Mouse (Mus musculus) embryonic facial prominence, embryonic 13.5 days (tissue): ENCODE measurements around the gene Hbb-y. TPM values are rescaled to one million over a fixed set of nuclear protein-coding genes. Genes with fewer than 3 reads are reported as not detected.

Source experiments
- ATAC-seq: fragments of 200-750 bp; cut with Nextera tagmentation; 2 replicates; pipeline ENCODE4 v1.8.0; 2017; ENCODE audit warnings: low read depth; ENCODE audit not compliant: insufficient number of reproducible peaks, insufficient read depth, low FRiP score, low TSS enrichment
- H3K27ac ChIP-seq: fragments of 300-500 bp; sonication (generic); 2 replicates; pipeline ENCODE4 v1.5.1; 2015; ENCODE audit warnings: moderate library complexity, mild to moderate bottlenecking, inconsistent platforms
- H3K27me3 ChIP-seq: fragments of 300-500 bp; sonication (generic); 2 replicates; pipeline ENCODE4 v1.6.1; 2015; ENCODE audit warnings: mild to moderate bottlenecking, inconsistent platforms
- H3K36me3 ChIP-seq: fragments of 300-500 bp; sonication (generic); 2 replicates; pipeline ENCODE4 v1.6.1; 2015; ENCODE audit warnings: mild to moderate bottlenecking, inconsistent platforms
- H3K4me1 ChIP-seq: fragments of 300-500 bp; sonication (generic); 2 replicates; pipeline ENCODE4 v1.6.1; 2015; ENCODE audit warnings: inconsistent platforms
- H3K4me2 ChIP-seq: fragments of 300-500 bp; sonication (generic); 2 replicates; pipeline ENCODE4 v1.6.1; 2015; ENCODE audit warnings: moderate library complexity, mild to moderate bottlenecking, inconsistent platforms
- H3K4me3 ChIP-seq: fragments of 300-500 bp; sonication (generic); 2 replicates; pipeline ENCODE4 v1.5.1; 2015; ENCODE audit warnings: mild to moderate bottlenecking, inconsistent platforms
- H3K9ac ChIP-seq: fragments of 300-500 bp; sonication (generic); 2 replicates; pipeline ENCODE4 v1.6.1; 2015; ENCODE audit warnings: mild to moderate bottlenecking, inconsistent platforms
- H3K9me3 ChIP-seq: fragments of 300-500 bp; sonication (generic); 2 replicates; pipeline ENCODE4 v1.6.1; 2016; ENCODE audit warnings: inconsistent platforms
- WGBS: fragments of 180-500 bp; shearing (Covaris S2); methylation state at CpG from one replicate; pipeline ENCODE4 v1.1.7; 2015; ENCODE audit warnings: mixed read lengths; 5-methylcytosine and 5-hydroxymethylcytosine counted together
- polyA plus RNA-seq: library from polyadenylated mRNA; unstranded; fragments of >200 nt; fragmentation: Nextera tagmentation; extraction: Ambion mirVana; gene quantifications from 2 replicates; pipeline ENCODE4 v1.2.1, GENCODE M21; 2015

Hbb-y gene
- 5,482 and 5,510 TPM in 2 replicates for polyA plus RNA-seq

DNA sequence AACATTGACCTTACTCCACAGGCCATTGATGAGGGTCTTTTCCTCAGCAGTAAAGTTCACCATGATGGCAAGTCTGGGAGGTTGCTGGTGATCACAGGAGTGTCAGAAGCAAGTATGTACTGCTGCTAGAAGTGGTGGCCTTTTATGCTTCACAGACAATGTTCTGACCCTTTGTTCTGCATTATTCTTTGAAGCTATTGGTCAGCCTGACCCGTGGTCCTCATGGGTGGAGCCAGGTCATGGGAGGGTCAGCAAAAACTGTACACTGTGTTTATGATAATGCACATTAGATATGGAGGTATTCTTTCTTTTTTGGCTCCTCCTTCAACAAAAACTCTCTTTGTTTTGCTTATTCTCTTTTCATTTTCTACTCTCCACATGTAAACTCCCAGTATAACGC lies at the start of gene Hbb-y:
TSS of gene Hbb-y (minus strand) at position 127 of the 400 bp plus-strand sequence.
- no peak within 1 kb of the TSS for H3K27ac ChIP-seq
- no peaks in the 10 kb centered on the region for H3K4me1 ChIP-seq
- no peaks in the 10 kb centered on the region for H3K27me3 ChIP-seq
- no peak within 1 kb of the TSS for H3K9ac ChIP-seq
- H3K4me3 ChIP-seq, result no peak within 1 kb of the TSS
- 71% methylated on average over 2 of the region's 2 CpGs for WGBS
- no peak within 1 kb of the TSS for H3K4me2 ChIP-seq
- H3K9me3 ChIP-seq, result no peaks in the 10 kb centered on the region
- ATAC-seq, result no peak
- no peaks in the 10 kb centered on the region for H3K36me3 ChIP-seq

DNA sequence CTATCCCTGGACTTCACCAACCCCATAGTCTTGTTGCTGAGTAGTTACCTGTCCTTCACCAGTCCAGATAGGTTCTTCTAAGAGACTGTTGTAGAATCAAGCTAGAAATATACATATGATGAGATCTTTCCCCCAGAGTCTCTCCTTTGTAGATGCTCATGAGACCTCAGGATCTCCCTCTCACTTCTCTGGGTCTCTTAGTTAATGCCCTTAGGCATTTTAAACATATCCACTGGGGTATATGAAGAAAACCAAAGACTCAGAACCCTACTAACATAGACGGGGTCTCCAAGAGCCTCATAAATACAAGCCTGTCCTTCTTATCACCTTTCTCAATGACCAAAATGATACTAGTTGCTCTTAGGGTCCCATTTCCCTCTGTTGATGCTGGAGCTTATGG lies 41.4 kb upstream of the Hbb-y start, which contains the start of gene Olfr64:
TSS of gene Olfr64 (minus strand) at position 101 of the 400 bp plus-strand sequence.
- Histone ChIP-seq H3K27me3 (no peaks in the 10 kb centered on the region), H3K27ac (no peak within 1 kb of the TSS), H3K9ac (no peak within 1 kb of the TSS), H3K9me3 (no peaks in the 10 kb centered on the region), H3K4me1 (no peaks in the 10 kb centered on the region), H3K4me3 (no peak within 1 kb of the TSS), H3K36me3 (no peaks in the 10 kb centered on the region), H3K4me2 (no peak within 1 kb of the TSS)
- ATAC-seq, result no peak
- WGBS, result 84% methylated on average over 1 of the region's 1 CpGs

DNA sequence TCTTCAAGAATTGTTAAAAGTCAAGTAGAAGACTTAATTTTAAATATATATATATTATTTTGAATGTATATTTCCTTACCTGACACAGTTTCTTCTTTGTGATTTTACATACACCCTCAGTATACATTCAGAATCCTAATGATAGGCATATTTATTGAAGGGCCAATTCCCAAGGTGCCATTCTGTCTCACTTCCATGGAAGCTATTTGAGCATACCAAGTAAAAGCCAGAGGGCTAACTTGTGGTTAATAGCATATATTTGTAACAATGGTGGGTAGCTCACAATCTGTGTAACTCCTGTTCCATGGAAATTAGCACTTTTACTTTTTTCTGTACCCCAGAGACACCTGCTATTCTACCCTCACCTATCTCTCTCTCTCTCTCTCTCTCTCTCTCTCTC lies 33.1 kb upstream of the Hbb-y start, which contains the start of gene Olfr66:
TSS of gene Olfr66 (minus strand) at position 101 of the 400 bp plus-strand sequence.
- Histone ChIP-seq H3K4me1 (no peaks in the 10 kb centered on the region), H3K9ac (no peak within 1 kb of the TSS), H3K36me3 (no peaks in the 10 kb centered on the region), H3K4me2 (no peak within 1 kb of the TSS), H3K9me3 (no peaks in the 10 kb centered on the region), H3K27me3 (no peaks in the 10 kb centered on the region), H3K27ac (no peak within 1 kb of the TSS), H3K4me3 (no peak within 1 kb of the TSS)
- no peak for ATAC-seq

DNA sequence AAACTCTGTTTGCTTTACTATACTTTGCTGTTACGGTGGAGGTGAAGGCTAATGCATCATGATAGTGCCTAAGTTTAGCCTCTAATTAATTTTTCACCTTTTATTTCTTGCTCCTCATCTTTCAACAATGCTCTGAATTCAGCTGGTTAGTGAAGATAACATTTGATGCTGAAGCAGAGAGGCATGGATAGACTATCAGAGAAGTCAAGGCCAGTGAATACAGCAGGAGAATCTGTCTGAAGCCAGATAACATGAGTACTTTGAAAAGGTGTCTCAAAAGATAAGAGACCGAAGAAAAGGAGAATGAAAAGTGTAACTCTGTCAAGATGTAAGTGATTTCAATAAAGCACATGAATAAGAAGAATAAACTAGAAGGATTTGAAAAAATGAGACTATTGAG lies 24.1 kb upstream of the Hbb-y start:
- no peaks in the 10 kb centered on the region for H3K4me1 ChIP-seq
- H3K4me3 ChIP-seq, result no peak overlapping the region
- no peaks in the 10 kb centered on the region for H3K27me3 ChIP-seq
- H3K9ac ChIP-seq, result no peak overlapping the region
- H3K27ac ChIP-seq, result no peak overlapping the region
- no peak overlapping the region for H3K4me2 ChIP-seq
- no peak for ATAC-seq
- 85% methylated on average over 2 of the region's 2 CpGs for WGBS
- no peaks in the 10 kb centered on the region for H3K36me3 ChIP-seq
- no peaks in the 10 kb centered on the region for H3K9me3 ChIP-seq

DNA sequence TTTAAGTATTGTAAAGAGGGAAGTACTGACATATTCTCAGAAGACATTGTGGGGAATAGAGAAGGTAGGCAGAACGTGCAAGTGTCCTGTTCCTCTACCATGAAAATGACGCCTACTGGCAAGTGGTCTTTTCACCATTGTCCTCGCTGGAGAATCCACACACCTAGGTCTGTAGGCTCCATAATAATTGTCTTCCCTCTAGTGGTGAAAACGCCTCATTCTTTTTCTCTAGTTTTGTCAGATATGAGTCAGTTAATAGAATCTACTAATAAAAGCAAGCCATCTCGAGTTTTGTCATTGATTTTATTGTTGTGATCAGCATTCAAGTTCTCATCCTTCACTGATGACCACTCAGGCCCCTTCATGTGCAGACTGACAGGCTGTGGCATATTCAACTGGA lies 21.4 kb upstream of the Hbb-y start:
- WGBS, result 45% methylated on average over 5 of the region's 5 CpGs
- no peak overlapping the region for H3K4me3 ChIP-seq
- H3K4me1 ChIP-seq, result no peaks in the 10 kb centered on the region
- no peak overlapping the region for H3K4me2 ChIP-seq
- no peak overlapping the region for H3K27ac ChIP-seq
- H3K27me3 ChIP-seq, result no peaks in the 10 kb centered on the region
- ATAC-seq, result no peak
- no peaks in the 10 kb centered on the region for H3K36me3 ChIP-seq
- H3K9me3 ChIP-seq, result no peaks in the 10 kb centered on the region
- H3K9ac ChIP-seq, result no peak overlapping the region

DNA sequence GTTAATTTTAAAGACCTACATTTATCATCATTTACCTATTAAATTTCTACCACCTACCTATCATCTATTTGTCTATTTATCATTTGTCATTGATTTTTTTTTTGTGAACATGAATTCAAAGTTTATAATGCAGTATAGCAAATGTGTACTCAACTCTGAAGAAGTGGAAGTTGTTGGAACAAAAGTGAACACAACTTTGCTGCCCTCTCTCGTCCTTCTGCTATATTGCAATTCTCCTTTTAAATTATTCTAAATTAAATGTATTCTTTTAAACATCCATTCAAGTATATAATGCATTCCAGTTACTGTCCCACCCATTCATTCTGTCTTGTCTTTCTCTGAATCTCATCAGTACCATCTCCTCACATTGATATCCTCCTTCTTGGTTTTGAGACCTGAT lies 20.0 kb upstream of the Hbb-y start:
- Histone ChIP-seq H3K27me3 (no peaks in the 10 kb centered on the region), H3K9ac (no peak overlapping the region), H3K4me1 (no peaks in the 10 kb centered on the region), H3K36me3 (no peaks in the 10 kb centered on the region), H3K9me3 (no peaks in the 10 kb centered on the region), H3K4me3 (no peak overlapping the region), H3K27ac (no peak overlapping the region), H3K4me2 (no peak overlapping the region)
- WGBS, result 10% methylated on average over 1 of the region's 1 CpGs
- no peak for ATAC-seq

DNA sequence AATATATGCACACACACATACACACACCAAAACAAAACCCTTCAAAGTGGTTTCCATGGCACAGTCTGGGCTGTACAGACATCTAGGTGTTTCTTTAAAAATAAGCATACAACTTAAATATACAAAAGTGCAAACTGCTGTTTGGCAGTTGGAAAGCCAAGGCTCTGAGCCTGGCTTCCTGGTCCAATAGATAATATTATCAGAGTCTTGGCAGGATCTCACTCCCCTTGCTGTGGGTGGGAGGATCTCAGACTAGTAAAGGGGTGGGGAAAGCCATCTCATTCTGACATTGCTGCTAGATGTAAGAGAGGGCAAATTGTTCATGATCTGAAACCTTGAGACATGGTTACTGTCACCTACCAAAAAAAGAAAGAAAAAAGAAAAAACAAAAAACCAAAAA lies 17.7 kb upstream of the Hbb-y start:
- H3K27me3 ChIP-seq, result no peaks in the 10 kb centered on the region
- H3K9me3 ChIP-seq, result no peaks in the 10 kb centered on the region
- no peaks in the 10 kb centered on the region for H3K4me1 ChIP-seq
- H3K4me2 ChIP-seq, result no peak overlapping the region
- H3K9ac ChIP-seq, result no peak overlapping the region
- no peaks in the 10 kb centered on the region for H3K36me3 ChIP-seq
- H3K27ac ChIP-seq, result no peak overlapping the region
- ATAC-seq, result no peak
- H3K4me3 ChIP-seq, result no peak overlapping the region

DNA sequence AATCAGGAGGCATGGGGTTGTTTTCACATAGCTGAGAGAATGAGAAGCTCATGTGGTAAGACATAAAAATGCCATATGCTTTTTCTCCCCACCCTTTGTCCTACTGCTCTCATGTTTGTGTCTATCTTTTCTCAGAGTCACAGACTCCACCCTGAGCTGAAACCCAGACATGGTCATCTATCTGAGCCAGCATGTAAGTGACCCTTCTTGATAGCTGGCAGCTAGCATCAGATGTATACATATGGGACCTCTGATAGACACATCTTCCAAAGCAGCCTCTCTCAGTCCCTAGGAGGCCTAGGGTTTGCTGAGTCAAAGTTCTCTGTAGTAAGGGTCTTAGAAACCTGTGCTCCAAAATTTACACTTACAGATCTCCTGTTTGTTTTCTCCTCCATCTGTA lies 12.7 kb upstream of the Hbb-y start:
- no peak overlapping the region for H3K9ac ChIP-seq
- no peaks in the 10 kb centered on the region for H3K4me1 ChIP-seq
- H3K4me3 ChIP-seq, result no peak overlapping the region
- no peaks in the 10 kb centered on the region for H3K9me3 ChIP-seq
- H3K36me3 ChIP-seq, result no peaks in the 10 kb centered on the region
- H3K27me3 ChIP-seq, result no peaks in the 10 kb centered on the region
- H3K4me2 ChIP-seq, result no peak overlapping the region
- no peak for ATAC-seq
- H3K27ac ChIP-seq, result no peak overlapping the region

DNA sequence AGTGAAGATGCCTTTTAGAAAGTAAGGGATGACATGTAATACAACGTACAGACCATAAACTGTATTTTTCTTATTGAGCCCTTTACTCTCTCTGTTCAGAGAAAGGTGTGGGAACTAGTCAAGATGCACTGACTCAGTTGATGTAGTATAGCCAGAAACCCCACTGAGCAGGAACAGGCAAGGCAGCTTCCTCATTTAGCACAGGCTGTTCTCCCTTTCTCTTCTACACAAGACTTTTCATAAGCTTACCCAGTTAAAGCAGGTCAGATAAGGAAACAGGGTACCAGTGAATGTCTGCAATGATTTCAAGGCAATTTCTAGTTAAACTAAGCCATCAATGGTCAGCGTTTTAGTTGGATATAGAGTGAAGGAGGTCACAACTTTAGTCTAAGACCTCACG lies 8.5 kb upstream of the Hbb-y start:
- Histone ChIP-seq H3K4me3 (no peak overlapping the region), H3K27me3 (no peaks in the 10 kb centered on the region), H3K4me2 (no peak overlapping the region), H3K36me3 (no peaks in the 10 kb centered on the region), H3K9me3 (no peaks in the 10 kb centered on the region), H3K9ac (no peak overlapping the region), H3K27ac (no peak overlapping the region), H3K4me1 (no peaks in the 10 kb centered on the region)
- WGBS, result 82% methylated on average over 3 of the region's 3 CpGs
- ATAC-seq, result no peak

DNA sequence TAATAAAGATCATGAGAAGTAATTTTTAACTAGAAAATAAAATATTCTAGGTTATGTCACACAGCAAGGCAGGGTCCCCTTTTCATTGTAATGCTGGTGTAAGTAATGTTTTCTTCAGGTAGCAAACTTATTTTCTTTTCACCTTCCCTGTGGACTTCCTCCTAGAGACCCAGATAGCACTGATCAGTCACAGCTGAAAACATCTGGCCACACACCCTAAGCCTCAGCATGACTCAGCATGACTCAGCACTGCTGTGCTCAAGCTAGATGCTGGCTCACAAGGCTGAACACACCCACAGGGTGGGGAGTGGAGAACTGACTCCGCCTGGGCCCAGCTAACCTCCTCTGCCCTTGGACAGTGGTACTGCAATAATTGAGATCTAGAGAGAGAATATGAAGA lies 7.8 kb upstream of the Hbb-y start:
- no peaks in the 10 kb centered on the region for H3K9me3 ChIP-seq
- no peaks in the 10 kb centered on the region for H3K4me1 ChIP-seq
- no peaks in the 10 kb centered on the region for H3K36me3 ChIP-seq
- no peak overlapping the region for H3K4me2 ChIP-seq
- H3K27me3 ChIP-seq, result no peaks in the 10 kb centered on the region
- no peak overlapping the region for H3K27ac ChIP-seq
- WGBS, result 52% methylated on average over 1 of the region's 1 CpGs
- no peak overlapping the region for H3K9ac ChIP-seq
- no peak for ATAC-seq
- no peak overlapping the region for H3K4me3 ChIP-seq

DNA sequence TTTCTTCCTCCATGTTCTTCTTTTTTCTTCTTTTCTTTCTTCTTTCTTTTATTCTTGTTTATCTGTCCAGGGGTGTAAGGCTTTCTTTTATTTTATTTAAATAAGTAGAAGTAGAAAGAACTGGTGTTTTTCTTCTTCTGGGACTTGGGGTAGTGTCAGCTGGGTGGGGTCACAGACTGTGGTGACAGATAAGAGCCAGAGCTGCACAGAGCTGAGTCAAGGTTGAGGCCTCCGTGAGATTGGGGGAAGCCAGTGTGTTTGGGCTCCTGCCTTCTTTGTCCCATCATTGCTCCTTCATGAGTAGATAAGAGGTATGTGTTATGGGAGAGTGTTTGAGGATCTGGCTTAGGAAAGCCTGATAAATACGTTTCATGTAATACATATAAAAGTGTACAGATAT lies 6.1 kb upstream of the Hbb-y start:
- ATAC-seq, result no peak
- no peak overlapping the region for H3K27ac ChIP-seq

DNA sequence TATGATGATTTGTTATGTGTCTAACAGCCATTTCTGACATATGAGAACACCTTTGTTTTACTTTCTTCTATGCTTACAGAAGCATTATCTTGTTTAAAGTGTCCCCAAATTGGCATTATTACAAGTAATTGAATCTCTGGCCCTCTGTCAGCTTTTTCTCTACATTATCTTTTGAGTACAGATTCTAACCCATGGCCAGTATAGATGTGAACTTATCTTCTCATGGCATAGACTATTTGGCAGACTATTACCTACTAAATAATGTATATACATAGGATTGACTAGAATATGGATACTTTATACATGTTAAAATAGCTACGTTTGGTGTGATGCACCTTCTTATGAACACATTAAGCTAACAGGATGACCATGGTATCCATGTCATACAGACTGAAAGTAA lies 1.7 kb upstream of the Hbb-y start:
- Histone ChIP-seq H3K4me1 (no peaks in the 10 kb centered on the region), H3K27me3 (no peaks in the 10 kb centered on the region), H3K4me3 (no peak overlapping the region), H3K9ac (no peak overlapping the region), H3K27ac (no peak overlapping the region), H3K36me3 (no peaks in the 10 kb centered on the region), H3K4me2 (no peak overlapping the region), H3K9me3 (no peaks in the 10 kb centered on the region)
- 58% methylated on average over 1 of the region's 1 CpGs for whole genome bisulfite sequencing
- ATAC-seq, result no peak

More for the DNA sequence above, 6.1 kb upstream of the Hbb-y start:
- H3K4me1 ChIP-seq, result no peaks in the 10 kb centered on the region
- no peaks in the 10 kb centered on the region for H3K27me3 ChIP-seq
- 69% methylated on average over 2 of the region's 2 CpGs for WGBS
- no peak overlapping the region for H3K4me3 ChIP-seq
- no peaks in the 10 kb centered on the region for H3K36me3 ChIP-seq
- no peak overlapping the region for H3K4me2 ChIP-seq
- no peaks in the 10 kb centered on the region for H3K9me3 ChIP-seq
- no peak overlapping the region for H3K9ac ChIP-seq
